Mouse (Mus musculus) kidney, postnatal 25 days (tissue): ENCODE measurements at regions not wholly inside any gene's neighbourhood (a gene's known extent, or its start where the extent isn't known, plus 50 kb on each side); places are given as distances from the start of the nearest gene placed in this dataset.

Experiments used
- DNase-seq, 2 experiments: peaks; one replicate each; pipeline ENCODE4 v3.0.0; 2021; ENCODE audit warnings: mixed read lengths in 2 of 2

DNA sequence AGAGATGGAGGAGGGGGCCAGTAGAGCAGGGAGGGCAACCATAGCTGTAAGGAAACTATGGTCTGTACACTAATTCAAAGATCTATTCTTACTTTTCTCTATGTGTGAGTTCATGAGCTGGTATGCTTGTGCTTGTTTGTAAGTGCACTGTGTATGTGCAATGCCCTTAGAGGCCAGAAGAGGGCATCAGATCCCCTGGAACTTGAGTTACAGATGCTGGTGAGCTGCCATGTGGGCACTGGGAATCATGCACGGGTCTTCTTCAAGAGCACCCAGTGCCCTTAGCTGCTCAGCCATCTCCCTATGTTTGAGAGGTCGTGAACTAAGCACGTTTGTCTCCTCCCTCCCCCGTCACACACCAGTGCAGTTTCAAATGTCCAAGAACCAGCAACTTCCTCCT lies 68.9 kb downstream of the Tbx3 start:
- no peak for DNase-seq

DNA sequence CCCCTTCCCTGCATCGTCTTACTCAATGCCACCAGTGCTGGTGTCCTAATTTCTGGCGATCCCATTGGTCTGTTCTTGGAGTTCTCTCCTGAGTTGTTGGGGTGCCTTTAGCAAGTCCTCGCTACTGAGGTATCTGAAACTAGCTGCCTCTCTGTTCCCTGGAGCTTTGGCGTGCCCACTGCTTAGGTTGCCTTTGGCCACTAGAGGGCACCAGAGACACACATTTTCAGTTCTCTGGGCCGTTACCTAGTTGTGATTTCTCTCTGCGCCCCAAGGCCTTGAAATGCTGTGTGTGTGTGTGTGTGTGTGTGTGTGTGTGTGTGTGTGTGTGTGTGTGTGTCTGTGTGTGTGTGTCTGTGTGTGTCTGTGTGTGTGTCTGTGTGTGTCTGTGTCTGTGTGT lies 70.6 kb downstream of the Tbx3 start:
- peak in 1 of 2 experiments; percentile 51 for DNase-seq

DNA sequence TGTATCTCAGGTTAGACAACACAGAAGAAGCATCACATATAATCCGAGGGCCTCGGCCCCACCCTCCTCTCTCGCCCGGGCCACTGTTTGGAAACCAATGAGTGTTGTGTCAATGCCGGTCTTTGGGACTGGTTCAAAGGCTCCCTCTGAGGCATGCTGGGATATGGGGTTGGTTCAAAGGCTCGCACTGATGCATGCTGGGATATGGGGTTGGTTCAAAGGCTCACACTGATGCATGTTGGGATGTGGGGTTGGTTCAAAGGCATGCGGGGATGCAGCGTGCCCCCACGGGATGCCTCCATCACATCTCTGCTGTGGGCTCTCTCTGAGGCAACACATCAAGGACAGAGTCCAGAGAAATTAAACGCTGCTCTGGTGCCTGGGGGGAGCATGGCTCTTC lies 73.3 kb downstream of the Tbx3 start:
- no peak for DNase-seq

DNA sequence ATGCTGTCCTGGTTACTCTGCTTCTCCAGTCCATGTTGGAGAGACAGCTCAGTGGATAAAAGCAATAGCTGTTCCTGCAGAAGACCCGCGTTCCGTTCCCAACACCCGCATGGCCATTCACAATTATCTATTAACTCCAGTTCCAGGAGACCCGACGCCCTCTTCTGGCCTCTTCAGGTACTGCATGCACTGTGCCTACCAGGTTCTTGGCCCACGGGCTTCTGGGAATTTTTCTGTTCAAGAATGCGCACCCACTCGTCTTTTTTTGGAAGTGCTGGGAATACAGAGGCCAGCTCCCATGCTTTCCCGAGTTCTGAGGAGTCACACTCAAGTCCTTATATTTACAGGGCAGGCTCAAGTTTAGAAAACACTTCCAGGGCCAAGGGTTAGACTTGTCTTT lies 76.6 kb downstream of the Tbx3 start:
- no peak for DNase-seq

DNA sequence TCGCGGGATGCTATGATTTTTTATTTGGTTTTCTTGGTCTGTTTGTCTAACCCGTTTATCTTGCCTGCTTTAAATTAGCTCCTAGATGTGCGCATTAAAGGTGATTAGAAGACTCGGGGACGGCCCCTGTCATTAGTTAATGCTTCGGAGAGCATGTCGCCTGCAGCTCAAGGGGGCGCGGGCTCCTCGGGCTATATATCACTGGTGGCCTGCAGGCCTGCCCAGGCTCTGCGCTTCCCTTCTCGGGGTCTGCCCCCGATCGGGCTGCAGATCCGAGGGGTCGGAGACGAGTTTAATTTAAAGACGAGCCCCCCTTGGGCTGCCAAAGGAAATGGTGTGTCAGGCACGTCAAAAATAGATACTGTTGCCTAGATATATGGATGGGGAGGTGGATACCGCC lies 78.2 kb downstream of the Tbx3 start:
- DNase-seq = no peak

DNA sequence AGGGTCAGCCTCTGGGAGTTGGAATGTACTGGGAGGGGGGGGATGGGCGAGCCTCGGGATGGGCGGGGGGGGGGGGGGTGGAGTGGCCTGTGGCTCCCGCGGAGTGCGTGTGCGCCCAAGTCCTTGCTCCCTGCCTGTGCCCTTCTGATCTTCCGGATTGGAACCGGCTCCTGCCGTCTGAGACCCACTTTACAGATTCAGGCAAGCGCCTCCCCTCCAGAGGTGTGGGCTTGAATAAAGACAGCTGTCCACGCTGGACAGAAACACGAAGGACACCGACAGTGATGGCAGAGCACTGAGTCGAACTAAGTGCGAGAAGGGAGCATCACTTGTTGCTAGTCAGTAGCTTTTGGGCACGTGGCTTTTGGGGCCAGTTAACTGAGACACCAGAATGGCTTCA lies 78.7 kb downstream of the Tbx3 start:
- no peak for DNase-seq

DNA sequence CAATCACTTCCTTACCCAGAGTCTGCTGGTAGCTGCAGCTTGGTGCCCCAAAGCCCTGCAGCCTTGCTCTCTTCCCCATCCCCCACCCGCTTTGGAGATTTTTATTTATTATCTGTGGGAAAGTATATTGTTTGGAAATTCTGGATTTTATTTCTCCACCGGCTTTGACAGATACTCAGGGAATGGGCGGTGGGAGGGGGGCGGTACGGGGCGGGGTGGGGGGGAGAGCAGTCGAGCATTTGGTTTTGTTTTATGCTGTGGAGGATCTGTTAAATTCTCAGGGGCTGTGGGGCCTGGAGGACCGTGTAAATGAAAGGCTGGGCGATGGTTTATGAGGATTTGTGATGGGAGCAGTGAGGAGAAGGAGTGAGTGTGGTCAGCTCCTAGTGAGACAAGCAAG lies 76.7 kb upstream of the Tbx5 start:
- no peak for DNase-seq

DNA sequence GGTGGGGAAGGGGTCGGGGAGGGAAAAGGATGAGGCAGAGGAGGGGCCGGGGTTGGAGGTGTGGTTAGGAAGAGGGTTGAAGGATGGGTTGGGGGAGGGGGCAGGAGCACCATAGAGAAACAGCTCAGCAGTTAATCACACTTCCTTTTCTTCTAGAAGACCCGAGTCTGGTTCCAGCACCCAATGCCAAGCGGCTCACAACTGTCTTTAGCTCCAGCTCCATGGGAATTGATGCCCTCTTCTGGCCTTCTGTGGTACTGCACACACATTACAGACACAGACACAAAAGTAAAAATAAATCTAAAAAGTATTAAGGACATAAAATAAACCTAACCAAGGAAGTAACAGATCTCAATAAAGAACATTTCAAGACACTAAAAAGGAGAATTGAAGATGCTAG lies 73.6 kb upstream of the Tbx5 start:
- no peak for DNase-seq

DNA sequence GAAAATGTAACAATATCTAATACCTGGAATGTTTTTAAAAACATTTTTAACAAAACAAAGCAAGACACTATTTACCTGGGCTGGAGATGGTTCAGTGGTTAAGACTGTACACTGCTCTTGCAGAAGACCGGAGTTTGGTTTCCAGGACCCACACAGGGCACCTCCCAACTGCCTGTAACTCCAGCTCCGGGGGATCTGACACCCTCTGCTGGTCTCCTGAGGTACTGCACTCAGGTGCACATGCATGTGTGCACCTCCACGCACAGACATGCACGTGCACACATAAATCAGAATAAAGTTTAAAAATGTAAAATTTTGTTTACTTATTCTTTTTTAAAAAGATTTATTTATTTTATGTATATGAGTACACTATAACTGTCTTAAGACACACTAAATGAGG lies 70.4 kb upstream of the Tbx5 start:
- no peak for DNase-seq

DNA sequence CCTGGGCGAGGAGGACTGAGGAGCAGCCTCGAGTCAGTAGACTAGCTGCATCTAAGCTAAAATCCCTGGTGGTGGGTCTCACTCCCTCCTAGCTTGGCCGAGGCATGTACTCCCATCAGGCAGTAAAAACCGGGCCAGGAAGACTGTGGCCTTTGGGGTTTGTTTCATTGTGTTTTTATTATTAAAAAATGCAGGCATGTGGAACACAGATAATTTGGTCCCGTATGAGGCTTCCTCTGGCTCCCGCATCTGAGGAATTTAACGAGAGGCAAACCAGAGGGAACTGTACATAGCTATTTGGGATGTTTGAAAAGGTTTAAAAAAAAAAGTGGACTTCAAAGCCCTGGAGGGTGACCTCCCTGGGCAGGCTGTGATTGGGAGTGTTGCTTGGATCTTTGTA lies 69.1 kb upstream of the Tbx5 start:
- DNase-seq = no peak

DNA sequence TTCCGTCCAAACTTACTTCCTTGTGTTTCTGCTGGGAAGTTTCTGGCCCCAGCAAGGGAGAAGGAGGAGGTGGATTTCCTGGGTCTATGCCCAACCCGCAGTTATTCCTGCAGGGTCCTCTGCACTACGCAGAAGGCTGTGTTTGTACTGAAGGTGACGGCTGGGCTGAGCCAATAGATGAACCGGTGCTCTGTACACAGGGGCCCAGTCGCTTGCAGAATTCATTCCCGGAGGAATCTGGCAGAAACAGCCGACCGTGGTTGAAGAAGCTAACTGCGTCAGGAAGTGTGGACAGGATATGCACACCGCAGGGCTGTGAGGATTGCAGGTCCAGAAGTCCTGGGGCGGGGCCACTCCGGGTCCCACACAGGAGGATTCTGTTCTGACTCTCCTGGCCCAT lies 66.1 kb upstream of the Tbx5 start:
- DNase-seq = no peak

DNA sequence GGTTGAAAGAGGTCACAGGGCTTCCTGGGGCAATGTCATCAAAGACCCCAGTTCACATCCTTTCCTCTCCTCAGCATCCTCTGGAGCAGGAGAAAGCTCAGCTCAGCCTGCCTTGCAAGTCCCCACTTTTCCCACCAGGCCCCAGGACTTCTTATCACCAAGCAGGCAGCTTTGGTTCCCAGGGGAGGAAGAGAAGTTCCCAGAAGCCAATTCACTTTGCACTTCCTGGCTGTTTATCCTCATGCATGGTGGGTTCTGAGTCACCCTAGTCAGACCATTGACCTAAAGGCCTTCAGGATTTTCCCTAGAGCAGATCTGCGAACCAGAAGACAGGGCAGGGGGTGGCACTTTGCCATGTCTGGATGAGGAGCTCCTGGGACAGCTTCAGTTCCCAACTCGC lies 61.5 kb upstream of the Tbx5 start:
- DNase-seq = no peak

DNA sequence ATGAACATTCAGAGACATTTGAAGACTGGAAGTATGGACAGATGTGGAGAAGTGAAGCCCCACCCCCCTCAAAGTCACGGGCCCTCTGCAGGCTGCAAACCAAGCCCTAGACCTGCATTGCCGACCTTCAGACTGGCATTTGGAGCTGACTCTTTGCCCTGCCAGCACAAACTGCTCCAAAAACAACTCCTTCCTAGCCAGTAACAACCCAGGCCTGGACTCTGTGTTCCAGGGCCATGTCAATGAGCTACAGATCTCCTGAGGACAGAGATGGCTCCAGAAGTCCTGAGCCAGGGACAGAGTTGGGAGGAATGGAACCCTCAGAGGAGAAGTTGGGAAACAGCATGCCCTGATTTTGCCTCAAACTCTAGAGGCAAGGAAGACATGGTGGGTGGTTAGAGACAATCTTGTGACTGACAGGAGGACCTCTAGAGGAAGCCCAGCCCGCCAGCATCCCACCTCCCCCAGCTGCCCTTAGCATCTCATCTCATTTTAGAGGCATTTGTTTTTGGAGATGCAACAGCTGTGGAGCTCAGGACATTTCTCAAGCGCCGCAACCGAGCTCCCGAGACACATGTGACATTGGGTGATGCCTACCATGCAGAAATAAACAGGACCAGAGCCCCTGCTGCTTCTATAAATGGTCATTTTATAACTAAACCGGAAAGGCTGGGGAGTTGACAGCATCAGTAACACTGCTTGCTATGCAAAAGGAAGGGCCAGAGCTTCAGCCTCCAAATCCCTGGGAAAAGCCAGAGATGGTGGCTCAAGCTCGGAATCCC lies 56.2 kb upstream of the Tbx5 start:
- DNase-seq = no peak

DNA sequence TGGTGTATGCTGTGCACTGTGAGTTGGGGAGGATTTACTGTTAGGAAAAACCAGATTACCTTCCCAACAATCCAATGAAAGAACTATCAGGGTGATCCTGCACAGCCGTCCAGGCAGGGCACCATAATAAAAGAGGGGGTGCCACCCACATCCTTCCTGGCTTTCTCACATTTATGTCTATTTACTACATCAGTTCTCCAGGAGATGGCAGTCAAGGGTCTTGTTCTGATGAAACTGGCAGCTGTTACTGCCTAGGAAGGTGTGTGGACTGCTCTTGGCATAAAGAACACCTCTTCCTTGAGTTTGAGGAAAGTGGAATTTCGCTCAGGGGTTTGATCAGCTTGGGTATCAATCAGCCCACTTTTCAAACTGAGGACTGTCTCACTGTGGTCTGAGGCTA lies 54.6 kb upstream of the Tbx5 start:
- DNase-seq = peak in 1 of 2 experiments; percentile 14

DNA sequence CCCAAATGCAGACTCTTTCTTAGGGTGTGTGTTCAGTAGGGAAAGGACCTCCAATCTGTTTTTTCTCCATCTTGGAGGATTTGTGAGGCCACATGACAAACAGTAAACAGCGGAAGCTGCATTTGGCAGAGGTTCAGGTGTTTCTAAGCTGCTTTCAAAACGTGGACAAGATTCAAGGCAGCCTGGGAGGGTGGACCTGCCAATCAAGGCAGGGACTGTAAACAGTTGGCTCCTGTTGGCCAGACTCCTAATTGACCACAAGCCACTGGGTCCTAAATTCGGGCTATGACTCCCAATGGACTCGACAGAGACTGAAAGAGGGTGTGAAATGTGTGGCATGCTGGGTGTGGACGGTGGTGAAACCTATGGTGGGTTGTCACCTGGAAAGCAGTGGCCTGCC lies 51.1 kb upstream of the Tbx5 start:
- DNase-seq = no peak
